In genomic region chr2:159056960-159057359, GRCm38 (mm10) we compare ENCODE assay signal across 20 mouse cellular contexts.
DNase-seq lines count a peak whose midpoint lies in the region.
"Had no signal": no experiment of that assay in that cellular context is flagged by ENCODE, and none has a peak within 500 bp of the region (broad histone marks: within the 10 kb centered on the region; RNA-seq: fewer than 3 reads in every experiment).

No protein-coding gene starts in this region.

- peaks cover 11% of the 10 kb centered on the region; the same call in 1 of the 2 replicates for H3K4me1 ChIP-seq in heart, embryonic 10.5 days
- H3K4me1 ChIP-seq: liver, embryonic 13.5 days had no signal

- no peak overlapping the region for H3K4me3 ChIP-seq in heart, embryonic 10.5 days
- H3K4me3 ChIP-seq: embryonic facial prominence, embryonic 12.5 days; limb, embryonic 10.5 days; limb, embryonic 15.5 days; liver, embryonic 13.5 days; midbrain, embryonic 12.5 days; neural tube, embryonic 13.5 days had no signal

- H3K27me3 ChIP-seq in heart, embryonic 10.5 days (ENCODE audit: insufficient read depth, poor library complexity, severe bottlenecking), result no peaks in the 10 kb centered on the region
- H3K27me3 ChIP-seq: liver, embryonic 13.5 days; midbrain, embryonic 12.5 days had no signal

- intact Hi-C loops in heart, postnatal 36 days (cut with DNase I), result no loop called here
- intact Hi-C loops in heart, postnatal 10 days (cut with DNase I), result no loop called here

- peak; percentile 91 for DNase-seq in heart, adult 11 months
- no peak for DNase-seq in heart, postnatal 36 days
- DNase-seq in heart, embryonic 10.5 days (ENCODE audit: low spot score), result no peak
- no peak for DNase-seq in heart, postnatal 10 days
- peak; percentile 10 for DNase-seq in ZHBTc4 (ENCODE audit: low read depth, low spot score)
- DNase-seq in skeletal muscle tissue, adult 2 months (ENCODE audit: low read depth, low spot score), result peak; percentile 25
- DNase-seq: B cell, adult 2 months; cerebellum, adult 11-12 months; cerebellum, adult 9-11 months; embryo, embryonic 11 days; kidney, adult 8-10 months; layer of hippocampus, postnatal 36 days; liver, embryonic 13.5 days; lung, adult 2 months; right cerebral cortex, postnatal 4 days had no signal

- H3K36me3 ChIP-seq in heart, embryonic 10.5 days, result no peaks in the 10 kb centered on the region
- H3K36me3 ChIP-seq: embryonic facial prominence, embryonic 12.5 days; limb, embryonic 10.5 days; limb, embryonic 15.5 days; liver, embryonic 13.5 days; midbrain, embryonic 12.5 days; neural tube, embryonic 13.5 days had no signal

- 0 out of 2 replicates have a peak overlapping the region, but pooled peaks have one; percentile 2 for H3K27ac ChIP-seq in heart, embryonic 10.5 days
- H3K27ac ChIP-seq: embryonic facial prominence, embryonic 12.5 days; limb, embryonic 10.5 days; limb, embryonic 15.5 days; liver, embryonic 13.5 days; midbrain, embryonic 12.5 days; neural tube, embryonic 13.5 days had no signal

- no peaks in the 10 kb centered on the region for H3K9me3 ChIP-seq in heart, embryonic 10.5 days
- H3K9me3 ChIP-seq: embryonic facial prominence, embryonic 12.5 days; limb, embryonic 10.5 days; limb, embryonic 15.5 days; liver, embryonic 13.5 days; midbrain, embryonic 12.5 days; neural tube, embryonic 13.5 days had no signal

- 43% methylated on average over 3 of the region's 3 CpGs for WGBS in heart, embryonic 10.5 days

Comparison
In these comparisons a context has a peak if more than half of its experiments do, and no peak if none do; other contexts are left out.
1. DNase-seq: peak in heart, adult 11 months (single experiment), ZHBTc4 (single experiment) and skeletal muscle tissue, adult 2 months (single experiment); none in heart, postnatal 36 days (0 of 2), heart, embryonic 10.5 days (single experiment) and heart, postnatal 10 days (0 of 2).